Mouse (Mus musculus) left cerebral cortex, postnatal 4 days (tissue): ENCODE results near the gene Izumo4. TPM values are rescaled to one million over a fixed set of nuclear protein-coding genes. Genes with fewer than 3 reads are reported as not detected.

ENCODE experiments used
- DNase-seq: peaks from one replicate; pipeline ENCODE4 v3.0.0-alpha.2; 2022
- intact Hi-C: fragments of 180-260 bp; cut with DNase I; formaldehyde crosslinking; loops from one replicate; pipeline ENCODE4 v1.15.1; 2025
- total RNA-seq, 2 experiments: library from RNA; stranded (reverse); gene quantifications; 2 replicates each; pipeline ENCODE4 v1.2.3; 2021

Gene Izumo4
- total RNA-seq, 2 experiments from 2014 or later = 46.3 to 53.6 TPM

DNA sequence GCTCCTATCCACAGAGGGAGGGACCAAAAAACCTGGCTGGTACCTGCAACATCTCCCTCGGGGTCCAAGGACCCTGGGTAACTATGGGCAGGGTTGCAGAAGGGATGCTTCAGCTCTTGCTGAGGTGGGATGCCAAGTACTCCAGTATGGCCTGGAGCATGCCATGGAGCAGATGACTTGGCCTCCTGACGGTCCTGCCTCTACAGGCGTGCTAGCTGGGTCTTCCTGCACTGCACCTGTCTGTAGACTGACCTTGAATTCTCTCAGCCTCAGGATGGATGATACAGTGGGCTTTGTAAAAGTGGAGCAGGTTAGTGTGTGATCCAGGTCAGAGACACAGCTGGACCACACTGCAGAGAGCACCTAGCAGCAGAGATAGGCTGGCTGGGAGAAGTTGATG, 3.5 kb downstream of the Izumo4 start:
- intact Hi-C loops = loop anchor here (5.0 kb wide), 1 partner anchor 82 kb away; no protein-coding TSS in a partner anchor

DNA sequence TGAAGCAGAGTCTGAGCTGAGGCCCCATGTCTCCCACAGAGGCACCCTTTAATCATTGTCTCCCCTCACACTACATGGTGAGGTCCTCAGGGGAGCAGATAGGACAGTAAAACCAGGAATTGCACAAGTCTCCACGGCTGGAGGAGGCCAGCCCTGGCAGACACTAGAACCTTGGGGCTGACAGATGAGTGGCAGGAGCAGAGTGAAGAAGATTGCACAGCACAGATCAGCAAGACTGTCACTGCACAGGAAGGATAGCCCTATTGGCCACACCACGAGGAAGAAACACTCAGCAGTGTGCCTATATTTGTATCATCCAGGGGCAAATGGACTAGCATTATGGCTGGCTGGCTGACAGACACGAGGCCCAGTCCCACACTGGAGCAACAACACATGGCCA, 8.8 kb downstream of the Izumo4 start:
- DNase-seq = no peak
- intact Hi-C loops = no loop called here

More for the DNA sequence above, 3.5 kb downstream of the Izumo4 start:
- no peak for DNase-seq

DNA sequence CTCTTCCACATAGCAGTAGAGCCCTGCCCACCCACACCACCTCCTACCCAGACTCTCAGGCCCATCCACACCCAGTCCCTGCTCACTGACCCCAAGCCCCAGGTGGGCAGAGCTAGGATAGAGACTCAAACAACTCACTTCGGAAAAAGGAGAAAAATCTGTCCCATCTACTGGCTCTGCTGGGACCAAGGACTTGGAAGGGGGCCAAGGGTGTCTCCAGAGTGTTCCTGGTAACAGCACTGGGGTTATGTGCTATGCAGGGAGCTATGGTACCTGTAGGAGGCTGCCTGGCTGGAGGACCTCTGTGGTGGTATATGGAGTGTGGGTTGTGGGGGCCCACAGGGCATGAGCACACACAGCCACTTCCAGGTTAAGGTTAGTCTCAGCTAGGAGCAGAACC, 15.3 kb downstream of the Izumo4 start:
- intact Hi-C loops = no loop called here
- no peak for DNase-seq

DNA sequence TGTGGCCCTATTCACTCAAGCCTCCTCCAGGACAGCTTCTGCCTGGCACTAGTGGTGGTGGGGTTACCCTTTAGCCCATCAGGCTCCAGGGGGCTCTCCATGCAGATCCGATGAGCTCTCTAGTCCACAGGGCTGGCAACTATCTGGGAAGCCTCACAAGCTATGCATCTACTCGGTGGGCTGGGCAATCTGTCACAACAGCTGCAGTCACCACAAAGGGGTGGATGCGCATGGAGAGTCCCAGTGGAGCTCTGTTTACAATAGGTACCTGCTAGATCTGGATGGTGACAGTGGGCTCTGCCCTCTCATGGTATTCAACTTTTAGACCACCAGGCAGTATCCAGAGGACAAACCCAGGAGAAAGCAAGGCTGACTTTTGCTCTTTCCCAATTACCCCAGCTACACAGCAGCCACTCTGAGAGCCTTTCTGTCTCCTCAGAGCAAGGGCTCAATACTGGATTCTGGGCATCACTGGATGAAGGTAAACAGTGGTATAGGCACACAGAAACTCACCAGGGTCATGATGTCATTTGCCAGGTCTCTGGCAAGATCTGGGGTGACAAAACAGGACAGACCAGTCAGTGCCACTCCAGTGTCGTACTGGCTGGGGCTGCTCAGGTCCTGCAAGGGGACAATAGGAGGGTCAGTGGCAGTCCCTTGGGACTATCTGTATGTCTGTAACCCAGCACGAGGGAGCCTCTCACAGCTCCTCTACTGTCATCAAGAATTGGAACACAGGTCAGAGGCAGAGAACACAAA, 25.6 kb downstream of the Izumo4 start:
- DNase-seq = no peak
- intact Hi-C loops = no loop called here

DNA sequence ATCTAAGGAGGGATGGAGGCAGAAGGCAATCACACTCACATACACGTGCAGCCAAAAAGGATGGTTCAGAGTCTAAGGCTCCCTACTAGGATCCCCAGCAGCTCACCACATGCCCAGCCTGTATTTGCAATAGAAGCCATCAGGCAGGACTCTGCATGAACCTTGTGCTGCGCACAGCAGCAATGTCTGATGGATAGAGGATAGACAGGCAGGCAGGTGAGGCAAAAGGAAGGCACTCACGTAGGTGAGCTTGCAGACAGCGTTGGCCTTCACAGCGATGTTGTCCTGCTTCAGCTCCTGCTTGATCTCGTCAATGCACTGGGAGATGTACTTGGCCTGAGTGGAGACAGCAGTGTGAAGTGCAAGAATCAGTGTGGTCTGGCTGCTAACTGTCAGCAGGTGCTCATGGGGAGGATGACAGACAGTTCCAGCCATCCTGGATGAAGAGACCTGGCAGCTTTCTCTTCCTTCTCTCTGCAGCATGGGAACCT, 30.7 kb downstream of the Izumo4 start:
- DNase-seq = no peak
- intact Hi-C loops = no loop called here

DNA sequence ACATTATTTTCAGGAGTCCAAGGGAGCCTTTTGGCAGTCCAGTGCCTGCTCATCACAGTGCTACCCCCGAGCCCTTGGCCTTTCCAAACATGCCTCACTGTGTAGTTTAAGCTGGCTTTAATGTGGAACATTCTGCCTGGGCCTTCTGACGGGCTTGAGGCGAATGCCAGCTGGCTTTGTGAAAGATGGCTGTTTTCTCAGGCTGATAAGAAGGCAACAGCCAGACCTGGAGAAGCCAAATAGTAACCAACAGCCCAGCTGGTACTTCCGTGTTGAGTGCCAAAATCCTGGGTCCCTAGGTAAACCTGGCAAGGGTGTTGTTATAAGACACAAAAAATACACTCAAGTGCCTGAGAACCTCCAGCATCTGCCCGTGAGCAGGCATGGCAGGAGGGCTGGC, 34.7 kb downstream of the Izumo4 start:
- intact Hi-C loops = no loop called here
- peak; percentile 51 for DNase-seq

DNA sequence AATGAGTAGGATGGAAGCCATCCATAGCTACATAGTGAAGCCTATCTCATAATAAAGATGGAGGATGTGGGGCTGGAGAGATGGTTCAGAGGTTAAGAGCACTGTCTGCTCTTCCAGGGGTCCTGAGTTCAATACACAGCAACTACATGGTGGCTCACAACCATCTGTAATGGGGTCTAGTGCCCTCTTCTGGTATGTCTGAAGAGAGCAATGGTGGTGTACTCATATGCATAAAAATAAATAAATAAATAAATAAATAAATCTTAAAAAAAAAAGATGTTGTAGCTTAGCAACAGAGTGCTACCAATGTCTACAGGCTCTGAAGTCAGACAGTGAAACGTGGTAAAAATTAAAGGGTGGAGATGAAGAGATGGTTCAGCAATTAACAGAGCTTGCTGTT, 36.7 kb downstream of the Izumo4 start:
- intact Hi-C loops = no loop called here
- no peak for DNase-seq

DNA sequence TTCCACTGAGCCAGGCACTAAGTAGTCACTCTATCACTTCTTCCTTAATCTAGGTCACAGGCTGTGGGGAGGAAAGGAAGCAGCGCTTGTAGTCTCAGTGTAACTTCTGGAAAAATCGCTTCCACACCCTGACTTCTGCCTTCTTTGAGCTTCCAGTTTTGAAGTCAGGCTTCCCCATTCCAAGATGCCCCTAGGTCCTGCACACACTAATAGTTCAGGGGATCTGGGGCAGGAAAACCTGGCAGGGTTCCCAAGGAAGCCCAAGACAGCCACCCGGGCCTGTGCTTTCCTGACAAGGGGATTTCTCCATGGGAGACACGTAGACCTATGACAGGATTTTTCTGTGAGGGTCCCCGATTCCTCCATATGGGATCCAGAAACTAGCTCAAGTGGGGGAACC, 39.2 kb downstream of the Izumo4 start:
- DNase-seq = no peak
- intact Hi-C loops = no loop called here

DNA sequence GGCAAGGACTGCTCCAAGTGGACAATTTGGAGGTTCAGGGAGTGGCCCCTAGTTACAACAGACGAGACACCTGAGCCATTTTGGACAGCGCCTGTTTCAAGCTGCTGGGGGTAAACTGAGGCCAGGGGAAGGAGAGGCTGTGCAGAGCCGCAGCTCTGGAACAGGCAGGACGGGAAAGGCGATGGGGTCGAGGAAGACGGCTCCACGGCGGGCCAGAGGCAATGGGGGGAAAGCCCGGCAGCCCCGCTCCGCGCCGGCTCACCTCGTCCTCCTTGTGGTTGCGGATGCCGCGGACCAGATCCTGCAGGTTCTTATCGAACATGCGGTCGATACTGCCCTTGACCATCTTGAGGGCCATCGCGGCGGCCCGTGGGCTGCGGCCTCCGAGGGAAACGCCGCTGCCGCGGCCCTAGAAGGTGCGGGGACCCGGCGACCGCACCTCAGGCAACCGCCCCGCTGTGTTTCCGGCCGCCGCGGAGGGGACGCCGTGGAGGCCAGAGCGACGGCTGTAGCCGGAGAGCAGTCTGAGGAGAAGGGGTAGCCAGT, 39.7 kb downstream of the Izumo4 start:
- DNase-seq = peak; percentile 22
- intact Hi-C loops = no loop called here

DNA sequence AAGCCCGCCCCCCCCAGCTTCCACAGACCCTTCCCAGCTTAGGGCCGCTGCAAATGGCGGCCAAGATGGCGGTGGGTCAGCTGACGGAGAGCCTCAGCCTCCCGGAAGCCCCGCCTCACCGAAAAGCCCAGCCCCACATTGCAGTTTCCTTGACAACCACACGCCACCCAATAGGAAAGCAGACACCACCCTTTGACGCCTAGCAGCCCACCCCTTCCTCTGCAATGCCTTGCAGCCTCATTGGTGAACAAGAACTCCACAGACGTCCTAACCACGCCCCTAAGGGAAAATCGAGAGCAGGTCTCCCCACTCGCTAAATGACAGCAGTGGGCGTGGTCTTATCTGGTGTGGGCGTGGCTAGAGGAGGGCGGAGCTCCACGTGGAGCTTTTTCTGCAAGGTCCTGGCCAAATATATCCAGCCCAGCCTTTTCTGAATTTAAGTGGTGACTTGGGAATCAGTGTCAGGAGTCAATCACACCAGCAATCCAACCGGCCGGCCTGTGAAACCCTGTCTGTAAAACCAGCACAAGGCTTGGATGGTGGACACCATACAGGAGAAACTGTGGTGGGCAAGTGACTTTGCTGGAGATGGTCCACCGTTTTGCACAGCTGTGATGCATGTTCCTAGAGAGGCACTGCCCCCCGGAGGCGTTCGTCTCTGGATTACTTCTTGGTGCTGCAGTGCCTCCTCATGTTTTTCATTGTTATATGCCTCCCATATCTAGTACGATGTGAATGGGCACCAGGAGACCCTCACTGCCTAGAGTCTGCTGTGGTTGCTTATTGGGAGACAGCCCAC, 40.4 kb downstream of the Izumo4 start, which contains the start of gene Ap3d1:
Gene Ap3d1, minus strand, starts transcription at position 85 of the 799 bp plus-strand sequence.
- peak; percentile 96 for DNase-seq
- intact Hi-C loops = no loop called here

DNA sequence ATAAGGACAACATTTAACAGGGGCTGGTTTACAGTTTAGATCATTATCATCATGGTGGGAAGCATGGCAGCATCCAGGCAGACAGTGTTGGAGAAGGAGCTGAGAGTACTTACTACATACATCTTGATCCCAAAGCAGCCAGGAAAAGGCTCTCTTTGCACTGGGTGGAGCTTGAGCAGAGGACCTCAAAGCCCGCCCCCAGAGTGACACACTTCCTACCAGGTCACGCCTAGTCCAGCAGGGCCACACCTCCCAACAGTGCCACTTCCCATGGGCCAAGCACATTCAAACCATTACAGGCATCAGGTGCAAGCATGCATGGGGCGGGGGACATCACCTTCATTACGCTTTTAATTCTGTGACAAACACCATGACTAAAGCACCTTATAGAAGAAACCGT, 42.3 kb downstream of the Izumo4 start:
- intact Hi-C loops = no loop called here
- DNase-seq = no peak

DNA sequence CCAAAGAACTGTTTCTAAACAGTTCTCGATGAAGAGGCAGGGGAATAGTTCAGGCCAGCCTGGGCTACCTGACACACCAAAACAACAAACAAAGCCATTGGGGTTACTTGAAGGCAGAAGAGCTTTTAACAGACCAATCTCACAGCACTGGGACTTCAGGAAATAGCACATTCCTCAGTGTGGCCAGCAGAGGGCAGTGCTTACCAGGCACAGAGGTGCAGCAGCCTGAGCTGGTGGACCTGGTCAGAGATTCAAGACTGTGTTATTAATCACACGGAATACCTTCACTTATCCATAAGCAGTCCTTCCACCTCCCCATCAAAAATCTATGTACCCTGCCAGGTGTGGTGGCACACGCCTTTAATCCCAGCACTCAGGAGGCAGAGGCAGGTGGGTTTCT, 45.4 kb downstream of the Izumo4 start:
- intact Hi-C loops = no loop called here
- DNase-seq = peak; percentile 84

DNA sequence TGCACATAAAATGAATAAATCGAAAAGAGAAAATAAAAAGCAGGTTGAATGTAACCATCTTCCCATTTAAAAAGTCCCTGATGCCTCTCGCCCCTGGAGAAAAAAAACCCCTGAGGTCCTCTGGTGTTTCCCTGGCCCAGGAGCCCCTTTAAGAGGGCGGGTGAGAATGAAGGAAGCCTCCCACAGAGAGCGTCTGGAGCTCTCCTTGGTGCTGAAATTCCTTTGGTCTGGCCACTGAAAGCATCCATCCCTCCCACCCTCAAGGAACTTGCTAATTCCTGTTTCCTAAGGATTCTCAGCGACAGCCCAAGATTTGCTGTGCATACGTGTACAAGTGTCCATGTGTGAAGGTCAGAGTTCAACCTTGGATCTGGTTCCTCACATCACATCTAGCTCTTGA, 46.6 kb downstream of the Izumo4 start:
- DNase-seq = no peak
- intact Hi-C loops = no loop called here

DNA sequence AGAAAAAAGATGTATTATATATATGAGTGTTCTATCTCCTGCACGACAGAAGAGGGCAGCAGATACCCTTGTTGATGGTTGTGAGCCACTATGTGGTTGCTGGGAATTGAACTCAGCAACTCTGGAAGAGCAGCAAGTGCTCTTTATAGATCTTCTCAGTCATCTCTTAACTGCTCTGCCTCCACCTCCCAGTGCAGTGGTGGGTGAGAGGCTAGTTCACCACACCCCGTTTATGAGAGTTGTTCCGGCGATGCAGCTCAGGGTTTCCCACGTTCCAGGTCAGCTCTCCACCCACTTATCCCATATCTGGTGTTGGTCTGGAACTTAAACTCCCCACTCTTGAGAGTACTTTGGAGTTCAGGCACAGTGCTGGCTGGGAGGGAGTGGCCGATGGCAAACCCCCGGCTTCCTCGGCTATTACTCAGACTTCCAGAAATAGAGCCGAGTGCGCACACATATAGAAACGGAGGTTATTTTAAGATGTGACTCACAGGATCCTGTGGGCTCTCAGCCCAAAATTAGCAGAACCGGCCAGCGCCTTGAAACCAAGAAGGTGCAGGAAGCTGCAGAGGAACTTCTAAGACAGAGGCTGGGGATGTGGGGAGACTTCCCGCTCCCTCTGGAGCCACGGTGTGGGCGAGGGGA, 49.3 kb downstream of the Izumo4 start:
- intact Hi-C loops = no loop called here
- DNase-seq = no peak

DNA sequence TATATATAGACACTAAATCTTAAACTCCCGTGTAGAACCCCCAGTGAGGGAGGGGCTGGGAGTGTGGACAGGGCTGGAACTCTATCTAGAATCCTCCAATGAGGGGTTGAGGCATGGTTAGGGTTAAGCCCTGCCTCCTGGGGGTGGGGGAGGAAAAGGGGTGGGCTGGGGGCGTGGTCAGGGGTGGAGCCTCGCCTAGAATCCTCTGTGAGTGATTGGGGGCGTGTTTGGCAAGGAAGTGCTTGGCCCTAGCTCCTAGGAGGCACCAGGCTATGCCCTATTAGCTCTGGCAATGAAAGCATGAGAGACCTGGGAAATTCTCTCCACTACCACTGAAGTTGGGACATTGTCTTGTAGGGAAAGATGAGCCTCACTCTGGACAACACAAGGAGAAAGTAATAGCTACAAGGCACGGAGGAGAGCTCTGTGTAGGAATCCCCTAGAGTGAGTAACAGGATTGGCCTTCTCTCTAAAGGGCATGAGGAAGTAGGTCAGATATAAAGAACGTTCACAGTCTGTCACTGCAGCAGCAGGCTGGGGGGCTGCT, 50.2 kb downstream of the Izumo4 start:
- DNase-seq = peak; percentile 78
- intact Hi-C loops = no loop called here

DNA sequence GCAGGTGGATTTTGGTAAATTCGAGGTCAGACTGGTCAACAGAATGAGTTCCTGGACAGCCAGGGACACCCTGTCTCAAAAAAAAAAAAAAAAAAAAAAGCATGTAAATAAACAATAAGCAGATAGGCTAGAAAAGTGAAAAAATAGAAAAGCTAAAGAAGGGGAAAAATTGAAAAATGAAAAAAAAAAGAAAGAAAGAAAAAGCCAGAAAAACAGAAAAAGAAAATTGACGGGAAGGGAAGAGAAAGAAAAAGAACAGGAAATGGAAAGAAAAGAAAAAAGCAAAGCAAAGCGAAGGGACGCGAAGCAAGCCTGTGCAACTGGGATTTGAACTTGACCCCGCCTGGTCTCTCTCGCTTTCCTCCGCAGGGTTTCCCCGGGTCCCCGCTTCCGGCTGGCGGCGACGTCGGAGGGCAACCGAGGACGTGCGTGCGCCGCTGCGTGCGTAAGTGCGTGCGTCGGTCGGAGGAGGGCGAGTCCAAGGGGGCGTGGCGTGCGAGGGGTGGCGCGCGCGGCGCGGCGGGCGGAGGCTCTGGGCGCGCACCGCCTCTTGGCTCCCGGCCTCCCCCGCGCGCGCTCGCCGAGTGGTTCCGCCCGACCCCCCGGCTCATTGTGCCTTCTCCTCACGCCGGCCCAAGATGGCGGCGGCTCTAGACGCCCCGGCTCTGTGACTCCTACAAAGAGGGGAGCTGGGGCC, 52.8 kb downstream of the Izumo4 start, which contains the start of gene Dot1l:
Gene Dot1l, plus strand, starts transcription at position 613 of the 697 bp plus-strand sequence.
- intact Hi-C loops = no loop called here
- DNase-seq = peak; percentile 99
